Mouse (Mus musculus): ENCODE measurements around the gene Pls3. TPM values are rescaled to one million over a fixed set of nuclear protein-coding genes. Genes with fewer than 3 reads are reported as not detected.

The Pls3 gene
- polyA plus RNA-seq, 1 experiment from 2014 or later = 150 TPM

- Histone ChIP-seq H3K27me3 (replicated peaks; ENCODE audit: insufficient read depth, low read length) (no peaks in the 10 kb centered on the region), H3K9me3 (ENCODE audit: low read length) (no peaks in the 10 kb centered on the region), H3K36me3 (ENCODE audit: insufficient read depth, low read length) (no peaks in the 10 kb centered on the region), H3K4me3 (ENCODE audit: low read depth, low read length) (no peak overlapping the region), H3K27ac (ENCODE audit: low read length) (peak overlapping the region; percentile 71), H3K4me1 (ENCODE audit: insufficient read depth, low read depth, low read length) (no peaks in the 10 kb centered on the region), H3K4me2 (replicated peaks; ENCODE audit: low read depth, low read length) (no peak overlapping the region), H3K9ac (replicated peaks; ENCODE audit: low read depth) (no peak overlapping the region)
- TF ChIP-seq EP300 (IDR thresholded peaks at IDR 0.05) (peak; percentile 93), CTCF (IDR thresholded peaks at IDR 0.05) (no peak)
- peak; percentile 91 for ATAC-seq
- WGBS = 50% methylated on average over 2 of the region's 2 CpGs
- peak; percentile 80 for DNase-seq (ENCODE audit: low spot score)
Measured at GRCm38 (mm10) chrX:75834286-75834685, 40.7 kb downstream of the Pls3 start.

- peak; percentile 52 for ATAC-seq
- H3K9me3 ChIP-seq (ENCODE audit: low read length) = no peaks in the 10 kb centered on the region
- peak overlapping the region; percentile 71 for H3K27ac ChIP-seq (ENCODE audit: low read length)
- no peak overlapping the region for H3K4me3 ChIP-seq (ENCODE audit: low read depth, low read length)
- no peak for TF ChIP-seq CTCF (IDR thresholded peaks at IDR 0.05)
- peak; percentile 27; the same call in 1 of the 2 replicates for TF ChIP-seq EP300 (IDR thresholded peaks at IDR 0.05)
- WGBS = 58% methylated on average over 11 of the region's 11 CpGs
- no peak overlapping the region for H3K9ac ChIP-seq (replicated peaks; ENCODE audit: low read depth)
- H3K4me1 ChIP-seq (ENCODE audit: insufficient read depth, low read depth, low read length) = no peaks in the 10 kb centered on the region
- H3K4me2 ChIP-seq (replicated peaks; ENCODE audit: low read depth, low read length) = no peak overlapping the region
- no peaks in the 10 kb centered on the region for H3K27me3 ChIP-seq (replicated peaks; ENCODE audit: insufficient read depth, low read length)
- peak; percentile 41 for DNase-seq (ENCODE audit: low spot score)
- H3K36me3 ChIP-seq (ENCODE audit: insufficient read depth, low read length) = no peaks in the 10 kb centered on the region
Measured at GRCm38 (mm10) chrX:75833006-75833641, 41.9 kb downstream of the Pls3 start.

GRCm38 (mm10) chrX:75829867-75830255 is 45.1 kb downstream of the Pls3 start:
- DNase-seq (ENCODE audit: low spot score) (no peak), ATAC-seq (no peak)
- Histone ChIP-seq H3K27ac (ENCODE audit: low read length) (no peak overlapping the region), H3K27me3 (replicated peaks; ENCODE audit: insufficient read depth, low read length) (no peaks in the 10 kb centered on the region), H3K4me1 (ENCODE audit: insufficient read depth, low read depth, low read length) (no peaks in the 10 kb centered on the region), H3K9me3 (ENCODE audit: low read length) (no peaks in the 10 kb centered on the region), H3K9ac (replicated peaks; ENCODE audit: low read depth) (no peak overlapping the region), H3K4me2 (replicated peaks; ENCODE audit: low read depth, low read length) (no peak overlapping the region), H3K4me3 (ENCODE audit: low read depth, low read length) (no peak overlapping the region), H3K36me3 (ENCODE audit: insufficient read depth, low read length) (no peaks in the 10 kb centered on the region)
- TF ChIP-seq EP300 (IDR thresholded peaks at IDR 0.05) (no peak), CTCF (IDR thresholded peaks at IDR 0.05) (no peak; the same call in 1 of the 2 replicates)
- WGBS = 52% methylated on average over 2 of the region's 2 CpGs

- Histone ChIP-seq H3K27ac (ENCODE audit: low read length) (peak overlapping the region; percentile 35; the same call in 1 of the 2 replicates), H3K4me2 (replicated peaks; ENCODE audit: low read depth, low read length) (no peak overlapping the region), H3K9ac (replicated peaks; ENCODE audit: low read depth) (no peak overlapping the region), H3K9me3 (ENCODE audit: low read length) (no peaks in the 10 kb centered on the region), H3K36me3 (ENCODE audit: insufficient read depth, low read length) (no peaks in the 10 kb centered on the region), H3K27me3 (replicated peaks; ENCODE audit: insufficient read depth, low read length) (no peaks in the 10 kb centered on the region), H3K4me3 (ENCODE audit: low read depth, low read length) (no peak overlapping the region), H3K4me1 (ENCODE audit: insufficient read depth, low read depth, low read length) (no peaks in the 10 kb centered on the region)
- peak; percentile 70 for ATAC-seq
- peak; percentile 60 for DNase-seq (ENCODE audit: low spot score)
- WGBS = 42% methylated on average over 7 of the region's 7 CpGs
- TF ChIP-seq CTCF (IDR thresholded peaks at IDR 0.05) = no peak
- TF ChIP-seq EP300 (IDR thresholded peaks at IDR 0.05) = peak; percentile 78
Measured at GRCm38 (mm10) chrX:75829240-75829866, 45.6 kb downstream of the Pls3 start.

- no peak overlapping the region for H3K4me2 ChIP-seq (replicated peaks; ENCODE audit: low read depth, low read length)
- H3K9ac ChIP-seq (replicated peaks; ENCODE audit: low read depth) = no peak overlapping the region
- H3K27ac ChIP-seq (ENCODE audit: low read length) = peak overlapping the region; percentile 7; the same call in 1 of the 2 replicates
- ATAC-seq = peak; percentile 74
- no peaks in the 10 kb centered on the region for H3K36me3 ChIP-seq (ENCODE audit: insufficient read depth, low read length)
- no peaks in the 10 kb centered on the region for H3K27me3 ChIP-seq (replicated peaks; ENCODE audit: insufficient read depth, low read length)
- 4% methylated on average over 1 of the region's 1 CpGs for WGBS
- peak; percentile 60 for DNase-seq (ENCODE audit: low spot score)
- H3K4me3 ChIP-seq (ENCODE audit: low read depth, low read length) = no peak overlapping the region
- peak; percentile 85 for TF ChIP-seq EP300 (IDR thresholded peaks at IDR 0.05)
- TF ChIP-seq CTCF (IDR thresholded peaks at IDR 0.05) = no peak
- H3K4me1 ChIP-seq (ENCODE audit: insufficient read depth, low read depth, low read length) = no peaks in the 10 kb centered on the region
- no peaks in the 10 kb centered on the region for H3K9me3 ChIP-seq (ENCODE audit: low read length)
Measured at GRCm38 (mm10) chrX:75818647-75819271, 56.2 kb downstream of the Pls3 start.

GRCm38 (mm10) chrX:75814958-75815357 is 60.0 kb downstream of the Pls3 start:
- Histone ChIP-seq H3K27me3 (replicated peaks; ENCODE audit: insufficient read depth, low read length) (no peaks in the 10 kb centered on the region), H3K4me2 (replicated peaks; ENCODE audit: low read depth, low read length) (no peak overlapping the region), H3K9me3 (ENCODE audit: low read length) (no peaks in the 10 kb centered on the region), H3K36me3 (ENCODE audit: insufficient read depth, low read length) (no peaks in the 10 kb centered on the region), H3K27ac (ENCODE audit: low read length) (no peak overlapping the region), H3K9ac (replicated peaks; ENCODE audit: low read depth) (no peak overlapping the region), H3K4me3 (ENCODE audit: low read depth, low read length) (no peak overlapping the region), H3K4me1 (ENCODE audit: insufficient read depth, low read depth, low read length) (no peaks in the 10 kb centered on the region)
- TF ChIP-seq CTCF (IDR thresholded peaks at IDR 0.05) = peak; percentile 47
- no peak for TF ChIP-seq EP300 (IDR thresholded peaks at IDR 0.05)
- no peak for DNase-seq (ENCODE audit: low spot score)
- ATAC-seq = no peak
- 78% methylated on average over 2 of the region's 2 CpGs for WGBS

All from lung, postnatal 0 days (tissue).